Mouse (Mus musculus) liver, embryonic 13.5 days (tissue): ENCODE measurements around the gene Magoh. TPM values are rescaled to one million over a fixed set of nuclear protein-coding genes. Genes with fewer than 3 reads are reported as not detected.

Source experiments
- ATAC-seq: fragments of 200-750 bp; cut with Nextera tagmentation; 2 replicates; pipeline ENCODE4 v1.8.0; 2017; ENCODE audit warnings: low read depth, mild to moderate bottlenecking, moderate number of reproducible peaks, moderate library complexity
- DNase-seq: peaks from one replicate; pipeline ENCODE4 v3.0.0; 2022
- H3K27ac ChIP-seq: fragments of 300-500 bp; sonication (generic); 2 replicates; pipeline ENCODE4 v1.5.1; 2015; ENCODE audit warnings: moderate library complexity, mild to moderate bottlenecking, inconsistent platforms
- H3K27me3 ChIP-seq: fragments of 300-500 bp; sonication (generic); 2 replicates; pipeline ENCODE4 v1.6.1; 2015; ENCODE audit warnings: mild to moderate bottlenecking, inconsistent platforms
- H3K36me3 ChIP-seq: fragments of 300-500 bp; sonication (generic); 2 replicates; pipeline ENCODE4 v1.6.1; 2015; ENCODE audit warnings: mild to moderate bottlenecking, inconsistent platforms
- H3K4me1 ChIP-seq: fragments of 300-500 bp; sonication (generic); replicated peaks from 2 replicates; pipeline ENCODE4 v1.6.1; 2015; ENCODE audit warnings: inconsistent platforms
- H3K4me2 ChIP-seq: fragments of 300-500 bp; sonication (generic); 2 replicates; pipeline ENCODE4 v1.6.1; 2015; ENCODE audit warnings: inconsistent platforms, mild to moderate bottlenecking, moderate library complexity
- H3K4me3 ChIP-seq: fragments of 300-500 bp; sonication (generic); replicated peaks from 2 replicates; pipeline ENCODE4 v1.5.1; 2015; ENCODE audit warnings: mild to moderate bottlenecking, inconsistent platforms
- H3K9ac ChIP-seq: fragments of 300-500 bp; sonication (generic); 2 replicates; pipeline ENCODE4 v1.6.1; 2015; ENCODE audit warnings: mild to moderate bottlenecking, inconsistent platforms
- H3K9me3 ChIP-seq: fragments of 300-500 bp; sonication (generic); replicated peaks from 2 replicates; pipeline ENCODE4 v1.6.1; 2016; ENCODE audit warnings: inconsistent platforms
- WGBS: fragments of 180-500 bp; shearing (Covaris S2); methylation state at CpG from one replicate; pipeline ENCODE4 v1.1.7; 2015; ENCODE audit not compliant: insufficient replicate concordance; 5-methylcytosine and 5-hydroxymethylcytosine counted together
- polyA plus RNA-seq: library from polyadenylated mRNA; unstranded; fragments of >200 nt; fragmentation: Nextera tagmentation; extraction: Ambion mirVana; gene quantifications from 2 replicates; pipeline ENCODE4 v1.2.1, GENCODE M21; 2015

Magoh gene
- 129 and 145 TPM in 2 replicates for polyA plus RNA-seq

- ATAC-seq (peak; percentile 95), DNase-seq (peak; percentile 94)
- 2% methylated on average over 48 of the region's 48 CpGs for WGBS
- Histone ChIP-seq H3K9me3 (no peaks in the 10 kb centered on the region), H3K9ac (peak within 1 kb of the TSS; percentile 85), H3K4me1 (peaks cover 26% of the 10 kb centered on the region), H3K4me2 (peak within 1 kb of the TSS; percentile 85), H3K27me3 (no peaks in the 10 kb centered on the region), H3K36me3 (peaks cover 36% of the 10 kb centered on the region), H3K4me3 (peak within 1 kb of the TSS; percentile 84), H3K27ac (peak within 1 kb of the TSS; percentile 67)
These were observed at the start of gene Magoh for GRCm38 (mm10) chr4:107879254-107880050. Gene Magoh, plus strand, starts transcription at chr4:107879755.

DNA sequence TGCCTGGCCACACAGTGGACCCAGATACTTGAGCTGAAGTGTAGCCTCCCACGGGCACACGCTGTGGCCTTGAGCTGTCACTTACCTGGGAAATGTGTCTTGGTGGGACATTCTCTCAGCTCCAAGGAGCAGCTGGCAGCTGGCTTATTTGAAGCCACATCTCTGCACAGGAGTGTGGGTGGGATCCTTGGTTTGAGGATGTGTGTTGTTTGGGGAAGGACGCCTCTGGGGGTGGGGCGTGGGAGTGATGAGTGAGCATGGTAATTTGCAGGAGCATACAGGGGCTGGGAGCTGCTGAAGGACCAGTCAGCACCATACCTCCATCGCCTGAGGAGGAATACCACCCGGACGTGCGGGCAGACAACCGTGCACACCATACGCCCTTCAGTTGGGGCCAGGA, 49.4 kb upstream of the Magoh start:
- Histone ChIP-seq H3K9ac (no peak overlapping the region), H3K4me2 (no peak overlapping the region), H3K4me3 (no peak overlapping the region), H3K27me3 (no peaks in the 10 kb centered on the region), H3K4me1 (peaks cover 12% of the 10 kb centered on the region), H3K9me3 (no peaks in the 10 kb centered on the region), H3K36me3 (peaks cover 3% of the 10 kb centered on the region; the same call in 1 of the 2 replicates), H3K27ac (no peak overlapping the region)
- DNase-seq (no peak), ATAC-seq (no peak)
- 77% methylated on average over 10 of the region's 10 CpGs for WGBS

- no peak overlapping the region for H3K27ac ChIP-seq
- H3K36me3 ChIP-seq: peaks cover 8% of the 10 kb centered on the region
- H3K9me3 ChIP-seq: no peaks in the 10 kb centered on the region
- H3K27me3 ChIP-seq: no peaks in the 10 kb centered on the region
- no peak for ATAC-seq
- no peak for DNase-seq
- no peak overlapping the region for H3K9ac ChIP-seq
- no peak overlapping the region for H3K4me3 ChIP-seq
- peaks cover 12% of the 10 kb centered on the region for H3K4me1 ChIP-seq
- 79% methylated on average over 7 of the region's 7 CpGs for WGBS
- no peak overlapping the region for H3K4me2 ChIP-seq
These were observed 48.7 kb upstream of the Magoh start for GRCm38 (mm10) chr4:107830821-107831221.

DNA sequence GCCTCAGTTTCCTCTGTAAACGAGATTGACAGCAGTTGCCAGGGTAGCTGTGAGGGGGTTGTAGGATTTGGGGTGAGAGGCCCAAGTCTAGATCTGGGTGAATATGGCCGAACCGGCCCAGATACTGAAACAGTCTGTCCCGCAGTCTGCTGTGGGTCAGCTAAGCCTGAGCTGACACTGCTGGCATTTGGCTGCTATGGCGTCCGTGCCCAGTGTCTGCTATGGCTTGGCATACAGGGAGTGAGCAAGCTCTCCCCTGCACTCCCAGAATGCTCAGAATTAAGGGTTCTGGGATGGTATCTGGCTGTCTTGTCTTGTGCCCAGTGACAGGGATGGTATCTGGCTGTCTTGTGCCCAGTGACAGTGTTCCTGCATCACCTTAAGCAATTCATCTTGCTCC, 47.9 kb upstream of the Magoh start:
- Histone ChIP-seq H3K9ac (no peak overlapping the region), H3K4me2 (no peak overlapping the region), H3K9me3 (no peaks in the 10 kb centered on the region), H3K27me3 (no peaks in the 10 kb centered on the region), H3K36me3 (peaks cover 14% of the 10 kb centered on the region), H3K27ac (no peak overlapping the region), H3K4me3 (no peak overlapping the region), H3K4me1 (peaks cover 12% of the 10 kb centered on the region)
- WGBS: 82% methylated on average over 6 of the region's 6 CpGs
- DNase-seq: no peak
- no peak for ATAC-seq

DNA sequence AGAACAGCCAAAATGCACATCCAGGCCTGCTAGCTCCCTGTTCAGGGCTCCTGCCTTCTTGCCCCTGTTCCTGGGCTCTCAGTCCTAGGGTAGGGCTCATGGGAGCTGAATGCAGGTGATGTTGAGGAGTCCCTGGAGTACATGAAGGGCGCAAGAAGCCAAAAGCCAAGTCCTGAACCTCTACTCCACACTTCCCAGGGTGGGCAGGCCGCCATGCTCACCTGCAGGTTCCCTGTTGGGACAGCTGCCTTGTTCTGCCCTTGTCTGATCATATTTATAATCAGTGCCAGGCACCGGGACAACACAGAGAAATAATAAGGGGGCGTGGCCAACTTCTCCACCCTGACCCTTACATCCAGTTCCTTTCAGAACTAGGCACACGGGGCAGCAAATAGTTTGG, 46.0 kb upstream of the Magoh start:
- H3K36me3 ChIP-seq: peaks cover 22% of the 10 kb centered on the region
- ATAC-seq (no peak), DNase-seq (no peak)
- H3K27ac ChIP-seq: no peak overlapping the region
- no peak overlapping the region for H3K4me2 ChIP-seq
- H3K27me3 ChIP-seq: no peaks in the 10 kb centered on the region
- H3K9ac ChIP-seq: no peak overlapping the region
- H3K4me3 ChIP-seq: no peak overlapping the region
- 70% methylated on average over 5 of the region's 5 CpGs for WGBS
- peaks cover 12% of the 10 kb centered on the region for H3K4me1 ChIP-seq
- H3K9me3 ChIP-seq: no peaks in the 10 kb centered on the region

DNA sequence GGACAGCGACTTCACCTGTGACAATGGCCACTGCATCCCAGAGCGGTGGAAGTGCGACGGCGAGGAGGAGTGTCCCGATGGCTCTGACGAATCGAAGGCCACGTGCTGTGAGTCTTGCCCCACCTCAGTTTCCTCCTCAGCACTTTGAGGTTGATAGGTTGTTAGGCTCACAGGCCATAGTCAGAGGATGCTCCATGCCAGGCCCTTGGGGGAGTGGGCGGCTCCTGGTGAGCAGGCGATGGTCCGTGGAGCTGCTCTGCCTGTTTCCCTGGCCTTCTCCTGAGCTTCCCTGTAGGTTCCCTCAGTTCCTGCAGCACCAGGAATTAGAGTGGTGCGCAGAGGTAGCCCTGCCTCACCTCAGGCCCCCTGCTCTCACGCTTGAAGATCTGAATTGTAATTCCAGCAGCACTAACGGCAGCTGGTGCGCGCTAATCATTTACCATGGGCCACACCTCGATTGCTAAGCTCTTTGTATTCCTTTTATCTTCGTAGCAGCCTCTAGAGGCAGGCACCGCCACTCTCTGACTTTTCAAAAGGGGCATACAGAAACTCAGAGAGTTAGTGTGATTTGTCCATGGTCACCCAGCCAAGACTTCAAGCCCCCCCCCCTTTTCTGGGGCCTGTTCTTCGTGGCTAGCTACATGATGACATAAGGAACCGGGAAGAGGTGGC, 44.8 kb upstream of the Magoh start:
- Histone ChIP-seq H3K9me3 (no peaks in the 10 kb centered on the region), H3K4me2 (no peak overlapping the region), H3K27ac (no peak overlapping the region), H3K4me3 (no peak overlapping the region), H3K27me3 (no peaks in the 10 kb centered on the region), H3K4me1 (peaks cover 4% of the 10 kb centered on the region), H3K36me3 (peaks cover 22% of the 10 kb centered on the region), H3K9ac (no peak overlapping the region)
- 74% methylated on average over 22 of the region's 22 CpGs for WGBS
- ATAC-seq (no peak), DNase-seq (no peak)

- H3K36me3 ChIP-seq: peaks cover 22% of the 10 kb centered on the region
- H3K4me2 ChIP-seq: no peak overlapping the region
- ATAC-seq (no peak), DNase-seq (no peak)
- H3K4me1 ChIP-seq: no peaks in the 10 kb centered on the region
- H3K27me3 ChIP-seq: no peaks in the 10 kb centered on the region
- no peak overlapping the region for H3K9ac ChIP-seq
- WGBS: 58% methylated on average over 5 of the region's 5 CpGs
- no peak overlapping the region for H3K4me3 ChIP-seq
- no peak overlapping the region for H3K27ac ChIP-seq
- no peaks in the 10 kb centered on the region for H3K9me3 ChIP-seq
These were observed 44.0 kb upstream of the Magoh start for GRCm38 (mm10) chr4:107835508-107835909.

DNA sequence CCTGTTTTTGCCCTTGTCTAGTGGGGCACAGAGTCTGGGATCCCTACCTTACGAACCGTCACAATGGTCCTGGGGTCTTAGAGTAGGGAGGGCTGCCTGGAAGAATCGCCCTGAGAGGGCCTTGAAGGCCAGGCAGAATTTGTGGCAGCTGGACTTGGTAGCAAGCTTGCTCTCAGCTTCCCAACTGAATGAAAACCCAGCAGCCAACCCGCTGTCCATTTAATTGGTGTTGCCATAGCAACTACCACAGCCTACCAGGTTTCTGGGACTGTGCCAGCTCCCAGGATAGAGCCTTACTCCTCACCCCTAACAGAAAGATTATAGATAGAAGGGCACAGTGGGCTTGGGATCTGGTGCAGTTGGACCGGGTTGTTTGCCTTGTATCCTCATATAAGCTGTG, 42.8 kb upstream of the Magoh start:
- DNase-seq (no peak), ATAC-seq (no peak)
- no peaks in the 10 kb centered on the region for H3K9me3 ChIP-seq
- no peaks in the 10 kb centered on the region for H3K27me3 ChIP-seq
- no peaks in the 10 kb centered on the region for H3K4me1 ChIP-seq
- H3K9ac ChIP-seq: no peak overlapping the region
- H3K4me2 ChIP-seq: no peak overlapping the region
- peaks cover 22% of the 10 kb centered on the region for H3K36me3 ChIP-seq
- no peak overlapping the region for H3K4me3 ChIP-seq
- WGBS: 76% methylated on average over 5 of the region's 5 CpGs
- no peak overlapping the region for H3K27ac ChIP-seq

- Histone ChIP-seq H3K9me3 (no peaks in the 10 kb centered on the region), H3K4me2 (no peak overlapping the region), H3K27me3 (no peaks in the 10 kb centered on the region), H3K4me3 (no peak overlapping the region), H3K27ac (no peak overlapping the region), H3K4me1 (peaks cover 9% of the 10 kb centered on the region), H3K36me3 (peaks cover 22% of the 10 kb centered on the region), H3K9ac (no peak overlapping the region)
- no peak for DNase-seq
- no peak for ATAC-seq
- WGBS: 89% methylated on average over 3 of the region's 3 CpGs
These were observed 41.6 kb upstream of the Magoh start for GRCm38 (mm10) chr4:107837910-107838309.

DNA sequence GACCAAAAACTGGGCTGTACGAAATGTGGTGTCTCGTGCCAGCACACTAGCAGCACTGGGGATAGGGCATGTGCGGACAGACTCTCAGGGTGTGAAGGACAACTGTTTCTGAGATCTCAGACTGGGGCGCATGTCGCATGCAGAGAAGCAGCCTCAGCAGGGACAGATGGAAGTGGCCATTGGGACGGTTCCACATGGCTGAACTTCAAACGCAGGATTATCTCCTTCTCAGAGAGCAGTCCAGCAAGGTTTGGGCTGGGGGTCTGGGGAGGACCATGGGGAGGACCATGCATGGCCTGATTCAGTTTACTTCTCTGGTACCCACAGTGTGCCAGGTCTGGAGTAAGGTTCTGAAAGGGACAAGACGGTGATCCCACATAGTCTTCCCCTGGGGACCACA, 35.9 kb upstream of the Magoh start:
- DNase-seq: no peak
- Histone ChIP-seq H3K27ac (no peak overlapping the region), H3K36me3 (no peaks in the 10 kb centered on the region), H3K4me3 (no peak overlapping the region), H3K4me1 (peaks cover 15% of the 10 kb centered on the region), H3K9ac (no peak overlapping the region), H3K9me3 (no peaks in the 10 kb centered on the region), H3K27me3 (peaks cover 15% of the 10 kb centered on the region), H3K4me2 (no peak overlapping the region)
- ATAC-seq: no peak
- WGBS: 77% methylated on average over 8 of the region's 8 CpGs

DNA sequence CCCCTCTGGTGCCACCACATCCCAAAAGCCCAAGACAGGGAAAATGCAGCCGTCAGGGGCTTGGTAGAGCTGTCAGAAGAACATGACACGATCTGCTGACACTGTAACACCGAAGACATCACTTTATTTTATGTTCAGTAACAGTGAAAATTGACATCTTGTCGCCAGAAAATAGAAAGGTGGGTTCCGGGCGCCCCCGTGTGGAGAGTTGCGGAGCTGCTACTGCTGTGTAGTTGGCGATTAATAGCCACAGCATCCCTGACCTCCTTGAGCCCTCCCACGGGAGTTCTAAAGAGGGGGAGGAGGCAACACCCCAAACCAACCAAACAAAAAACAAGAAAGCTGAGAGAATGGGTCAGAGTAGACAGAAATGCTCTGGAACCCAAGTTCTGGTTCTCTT, 34.6 kb upstream of the Magoh start:
- peaks cover 15% of the 10 kb centered on the region for H3K27me3 ChIP-seq

More for the DNA sequence above, 34.6 kb upstream of the Magoh start:
- no peak for ATAC-seq
- WGBS: 4% methylated on average over 10 of the region's 10 CpGs
- no peak overlapping the region for H3K27ac ChIP-seq
- H3K4me1 ChIP-seq: peaks cover 15% of the 10 kb centered on the region
- H3K36me3 ChIP-seq: no peaks in the 10 kb centered on the region
- H3K9me3 ChIP-seq: no peaks in the 10 kb centered on the region
- no peak overlapping the region for H3K4me3 ChIP-seq
- H3K9ac ChIP-seq: no peak overlapping the region
- DNase-seq: peak; percentile 52
- H3K4me2 ChIP-seq: no peak overlapping the region
